Mouse (Mus musculus) MEL (cell line): ENCODE data around the gene Rdh8. TPM values are rescaled to one million over a fixed set of nuclear protein-coding genes. Genes with fewer than 3 reads are reported as not detected.

Source experiments
- DNase-seq: peaks from one replicate; pipeline ENCODE4 v3.0.0; 2011; ENCODE audit warnings: low read depth, low spot score
- H3K27ac ChIP-seq: 2 replicates; pipeline ENCODE4 v1.5.1; 2012; ENCODE audit warnings: low read depth, mild to moderate bottlenecking, control low read depth, low read length, moderate library complexity; ENCODE audit not compliant: control insufficient read depth
- H3K27me3 ChIP-seq, 2 experiments: fragments of 150-350 bp in 1 of 2; sonication (generic) in 1 of 2; 2 replicates each; pipeline ENCODE4 v1.6.1; 2012; ENCODE audit warnings: low read length in 2 of 2, mild to moderate bottlenecking in 2 of 2, improper control_type of control experiment in 1 of 2, moderate library complexity in 1 of 2; ENCODE audit not compliant: insufficient read depth in 2 of 2, control insufficient read depth in 1 of 2
- H3K36me3 ChIP-seq, 2 experiments: 2 replicates each; pipeline ENCODE4 v1.6.1; 2012 to 2014; ENCODE audit warnings: low read length in 2 of 2, improper control_type of control experiment in 1 of 2, inconsistent platforms in 1 of 2, mild to moderate bottlenecking in 1 of 2; ENCODE audit not compliant: insufficient read depth in 2 of 2, control insufficient read depth in 1 of 2
- H3K4me1 ChIP-seq, 2 experiments: fragments of 150-350 bp in 1 of 2; sonication (generic) in 1 of 2; 2 replicates each; pipeline ENCODE4 v1.6.1; 2012; ENCODE audit warnings: low read length in 2 of 2, improper control_type of control experiment in 1 of 2, mild to moderate bottlenecking in 1 of 2; ENCODE audit not compliant: insufficient read depth in 2 of 2, control insufficient read depth in 1 of 2
- H3K4me3 ChIP-seq, 2 experiments: fragments of 150-350 bp in 1 of 2; sonication (generic) in 1 of 2; 2 replicates each; pipeline ENCODE4 v1.5.1; 2012; ENCODE audit warnings: low read depth in 2 of 2, low read length in 2 of 2, mild to moderate bottlenecking in 2 of 2, moderate library complexity in 2 of 2, control low read depth in 1 of 2, improper control_type of control experiment in 1 of 2; ENCODE audit not compliant: control insufficient read depth in 1 of 2, insufficient read depth in 1 of 2
- H3K79me2 ChIP-seq: 2 replicates; pipeline ENCODE4 v1.6.1; 2012; ENCODE audit warnings: mild to moderate bottlenecking, low read length, moderate library complexity; ENCODE audit not compliant: control insufficient read depth, poor library complexity, insufficient read depth
- H3K9ac ChIP-seq: 2 replicates; pipeline ENCODE4 v1.6.1; 2012; ENCODE audit warnings: low read depth, mild to moderate bottlenecking, control low read depth, low read length, moderate library complexity; ENCODE audit not compliant: control insufficient read depth, poor library complexity, severe bottlenecking
- H3K9me3 ChIP-seq: fragments of 150-350 bp; sonication (generic); replicated peaks from 2 replicates; pipeline ENCODE4 v1.6.1; 2012; ENCODE audit warnings: mild to moderate bottlenecking, low read length, improper control_type of control experiment, moderate library complexity; ENCODE audit not compliant: insufficient read depth
- BHLHE40 ChIP-seq: IDR thresholded peaks from 2 replicates; pipeline ENCODE4 v1.6.1; 2012; ENCODE audit warnings: low read depth, mild to moderate bottlenecking, inconsistent platforms, low read length, improper control_type of control experiment, borderline replicate concordance
- CHD2 ChIP-seq: IDR thresholded peaks from 2 replicates; pipeline ENCODE4 v1.6.1; 2011; ENCODE audit warnings: low read length, improper control_type of control experiment
- CTCF ChIP-seq, 3 experiments: IDR thresholded peaks in 2 of 3; conservative IDR thresholded peaks in 1 of 3; 2 replicates each; pipeline ENCODE4 v1.5.1; 2011 to 2012; ENCODE audit warnings: low read length in 3 of 3, low read depth in 2 of 3, mild to moderate bottlenecking in 2 of 3, improper control_type of control experiment in 1 of 3, inconsistent platforms in 1 of 3, mixed read lengths in 1 of 3, moderate library complexity in 1 of 3; ENCODE audit not compliant: control insufficient read depth in 1 of 3, insufficient read depth in 1 of 3, poor library complexity in 1 of 3, severe bottlenecking in 1 of 3
- ELF1 ChIP-seq: IDR thresholded peaks from 2 replicates; pipeline ENCODE4 v1.6.1; 2014; ENCODE audit warnings: low read depth, mild to moderate bottlenecking, inconsistent platforms, low read length, improper control_type of control experiment, moderate library complexity
- ETS1 ChIP-seq: IDR thresholded peaks from 2 replicates; pipeline ENCODE4 v1.6.1; 2012; ENCODE audit warnings: low read depth, mild to moderate bottlenecking, inconsistent platforms, low read length, improper control_type of control experiment, moderate library complexity
- GABPA ChIP-seq: IDR thresholded peaks from 2 replicates; pipeline ENCODE4 v1.6.1; 2012; ENCODE audit warnings: low read depth, mild to moderate bottlenecking, inconsistent platforms, low read length, improper control_type of control experiment, moderate library complexity
- GATA1 ChIP-seq: IDR thresholded peaks from 2 replicates; pipeline ENCODE4 v1.6.1; 2011; ENCODE audit warnings: low read depth, low read length, improper control_type of control experiment
- JUND ChIP-seq: IDR thresholded peaks from 2 replicates; pipeline ENCODE4 v1.6.1; 2011; ENCODE audit warnings: low read depth, mild to moderate bottlenecking, improper control_type of control experiment, low read length
- KAT2A ChIP-seq: conservative IDR thresholded peaks from 2 replicates; pipeline ENCODE4 v1.6.1; 2012; ENCODE audit warnings: low read depth, low read length, improper control_type of control experiment, inconsistent platforms
- MAFK ChIP-seq: IDR thresholded peaks from 2 replicates; pipeline ENCODE4 v1.6.1; 2011; ENCODE audit warnings: low read depth, mild to moderate bottlenecking, low read length, improper control_type of control experiment, borderline replicate concordance
- MAX ChIP-seq: IDR thresholded peaks from 2 replicates; pipeline ENCODE4 v1.6.1; 2011; ENCODE audit warnings: low read length, improper control_type of control experiment
- MAZ ChIP-seq: IDR thresholded peaks from 2 replicates; pipeline ENCODE4 v1.6.1; 2012; ENCODE audit warnings: low read depth, mild to moderate bottlenecking, inconsistent platforms, low read length, improper control_type of control experiment
- MXI1 ChIP-seq: IDR thresholded peaks from 2 replicates; pipeline ENCODE4 v1.6.1; 2011; ENCODE audit warnings: mild to moderate bottlenecking, low read depth, low read length, improper control_type of control experiment
- MYB ChIP-seq: IDR thresholded peaks from 2 replicates; pipeline ENCODE4 v1.6.1; 2011; ENCODE audit warnings: mild to moderate bottlenecking, low read depth, low read length, improper control_type of control experiment
- MYC ChIP-seq: IDR thresholded peaks from 2 replicates; pipeline ENCODE4 v1.6.1; 2011; ENCODE audit warnings: low read depth, mild to moderate bottlenecking, low read length, improper control_type of control experiment, moderate library complexity
- NELFE ChIP-seq: IDR thresholded peaks from 2 replicates; pipeline ENCODE4 v1.6.1; 2011; ENCODE audit warnings: low read depth, low read length, improper control_type of control experiment
- NRF1 ChIP-seq: IDR thresholded peaks from 2 replicates; pipeline ENCODE4 v1.6.1; 2014; ENCODE audit warnings: low read depth, mild to moderate bottlenecking, inconsistent platforms, low read length, improper control_type of control experiment, moderate library complexity; ENCODE audit not compliant: poor library complexity, insufficient read depth, severe bottlenecking
- POLR2A ChIP-seq, 2 experiments: IDR thresholded peaks; 2 replicates each; pipeline ENCODE4 v1.6.1; 2011 to 2012; ENCODE audit warnings: low read length in 2 of 2, mild to moderate bottlenecking in 2 of 2, control low read depth in 1 of 2, improper control_type of control experiment in 1 of 2, low read depth in 1 of 2, moderate library complexity in 1 of 2; ENCODE audit not compliant: control insufficient read depth in 1 of 2, insufficient read depth in 1 of 2, poor library complexity in 1 of 2
- POLR2AphosphoS2 ChIP-seq: IDR thresholded peaks from 2 replicates; pipeline ENCODE4 v1.6.1; 2011; ENCODE audit warnings: low read length, improper control_type of control experiment
- POLR2AphosphoS5 ChIP-seq: IDR thresholded peaks from 2 replicates; pipeline ENCODE4 v1.6.1; 2012; ENCODE audit warnings: low read depth, borderline replicate concordance, mild to moderate bottlenecking, inconsistent platforms, low read length, moderate library complexity, mixed read lengths
- RAD21 ChIP-seq: IDR thresholded peaks from 2 replicates; pipeline ENCODE4 v1.6.1; 2011; ENCODE audit warnings: mild to moderate bottlenecking, low read depth, low read length, improper control_type of control experiment
- RCOR1 ChIP-seq: IDR thresholded peaks from 2 replicates; pipeline ENCODE4 v1.6.1; 2012; ENCODE audit warnings: low read depth, mild to moderate bottlenecking, inconsistent platforms, low read length, improper control_type of control experiment
- SIN3A ChIP-seq: IDR thresholded peaks from 2 replicates; pipeline ENCODE4 v1.6.1; 2012; ENCODE audit warnings: low read length, improper control_type of control experiment, inconsistent platforms
- SMC3 ChIP-seq: IDR thresholded peaks from 2 replicates; pipeline ENCODE4 v1.6.1; 2011; ENCODE audit warnings: low read depth, low read length, improper control_type of control experiment
- TAL1 ChIP-seq: IDR thresholded peaks from 2 replicates; pipeline ENCODE4 v1.6.1; 2012; ENCODE audit warnings: mild to moderate bottlenecking, inconsistent platforms, low read length, moderate library complexity, mixed read lengths
- TBP ChIP-seq: IDR thresholded peaks from 2 replicates; pipeline ENCODE4 v1.8.0; 2011; ENCODE audit warnings: low read depth, low read length, improper control_type of control experiment
- TCF12 ChIP-seq: IDR thresholded peaks from 2 replicates; pipeline ENCODE4 v1.6.1; 2014; ENCODE audit warnings: low read depth, mild to moderate bottlenecking, inconsistent platforms, low read length, improper control_type of control experiment, moderate library complexity
- USF1 ChIP-seq: IDR thresholded peaks from 2 replicates; pipeline ENCODE4 v1.6.1; 2014; ENCODE audit warnings: low read depth, mild to moderate bottlenecking, inconsistent platforms, low read length, improper control_type of control experiment, moderate library complexity
- ZC3H11A ChIP-seq: IDR thresholded peaks from 2 replicates; pipeline ENCODE4 v1.6.1; 2012; ENCODE audit warnings: low read depth, mild to moderate bottlenecking, inconsistent platforms, low read length, improper control_type of control experiment
- ZKSCAN1 ChIP-seq: IDR thresholded peaks from 2 replicates; pipeline ENCODE4 v1.6.1; 2012; ENCODE audit warnings: low read depth, mild to moderate bottlenecking, inconsistent platforms, low read length, improper control_type of control experiment, moderate library complexity
- ZMIZ1 ChIP-seq: IDR thresholded peaks from 2 replicates; pipeline ENCODE4 v1.6.1; 2012; ENCODE audit warnings: low read depth, mild to moderate bottlenecking, inconsistent platforms, low read length, improper control_type of control experiment, moderate library complexity
- ZNF384 ChIP-seq: IDR thresholded peaks from 2 replicates; pipeline ENCODE4 v1.6.1; 2012; ENCODE audit warnings: low read depth, mild to moderate bottlenecking, inconsistent platforms, low read length, improper control_type of control experiment
- polyA plus RNA-seq, 2 experiments: library from polyadenylated mRNA; stranded (reverse) in 1 of 2; unstranded in 1 of 2; fragments of >175 nt in 1 of 2; fragments of >200 nt in 1 of 2; gene quantifications; 2 replicates each; pipeline versions ENCODE4 v1.2.1 to v1.2.4; 2012; ENCODE audit warnings: low replicate concordance in 2 of 2, low read depth in 1 of 2; ENCODE audit not compliant: insufficient read length in 2 of 2, insufficient read depth in 1 of 2, missing spikeins in 1 of 2
- total RNA-seq: library from RNA; depleted of rRNA; stranded (reverse); fragments of 300-350 nt; gene quantifications from 2 replicates; pipeline ENCODE4 v1.2.3, GENCODE M21; 2012

Rdh8 gene
- total and polyA plus RNA-seq, 3 experiments = not detected

- Histone ChIP-seq H3K79me2 (no peaks in the 10 kb centered on the region), H3K27ac (no peak overlapping the region), H3K27me3 (peaks cover 12 to 17% of the 10 kb centered on the region in 2 experiments), H3K9me3 (no peaks in the 10 kb centered on the region), H3K4me1 (peaks cover 0 to 9% of the 10 kb centered on the region in 2 experiments; a peak in 2 of 4 replicates), H3K9ac (no peak overlapping the region), H3K36me3 (0 out of 4 replicates have a peak, but pooled peaks cover 0 to 3% of the 10 kb centered on the region in 2 experiments), H3K4me3 (no peak overlapping the region)
- no peak for TF ChIP-seq MXI1
- no peak for TF ChIP-seq ZC3H11A
- TF ChIP-seq POLR2A (IDR thresholded peaks at IDR 0.05; ENCODE audit: control insufficient read depth in 1 of 2, insufficient read depth in 1 of 2, low read depth in 1 of 2, low read length in 2 of 2, poor library complexity in 1 of 2) = no peak
- no peak for TF ChIP-seq JUND
- TF ChIP-seq MAFK = no peak
- TF ChIP-seq POLR2AphosphoS5 = no peak
- TF ChIP-seq POLR2AphosphoS2 = no peak
- TF ChIP-seq BHLHE40 = no peak
- TF ChIP-seq ZNF384 = no peak
- TF ChIP-seq NRF1 = no peak
- TF ChIP-seq SMC3 = no peak
- no peak for TF ChIP-seq MAX
- TF ChIP-seq CTCF (IDR thresholded peaks at IDR 0.05 in 2 of 3, conservative IDR thresholded peaks at IDR 0.05 in 1 of 3; ENCODE audit: control insufficient read depth in 1 of 3, insufficient read depth in 1 of 3, low read depth in 2 of 3, low read length in 3 of 3, poor library complexity in 1 of 3, severe bottlenecking in 1 of 3) = no peak
- no peak for TF ChIP-seq MAZ
- TF ChIP-seq ELF1 = no peak
- no peak for TF ChIP-seq CHD2
- TF ChIP-seq TCF12 = no peak
- TF ChIP-seq SIN3A = no peak
- no peak for DNase-seq
Observed at GRCm38 (mm10) chr9:20838931-20839330, 20.6 kb downstream of the Rdh8 start.

GRCm38 (mm10) chr9:20842211-20842610 lies 23.9 kb downstream of the Rdh8 start:
- no peaks in the 10 kb centered on the region for H3K9me3 ChIP-seq
- H3K27ac ChIP-seq = no peak overlapping the region
- no peak overlapping the region for H3K4me3 ChIP-seq
- 0 out of 4 replicates have a peak, but pooled peaks cover 0 to 3% of the 10 kb centered on the region in 2 experiments for H3K36me3 ChIP-seq
- H3K79me2 ChIP-seq = no peaks in the 10 kb centered on the region
- H3K9ac ChIP-seq = no peak overlapping the region
- DNase-seq = peak; percentile 76
- H3K27me3 ChIP-seq = peaks cover 7 to 12% of the 10 kb centered on the region in 2 experiments; a peak in 3 of 4 replicates
- peaks cover 0 to 9% of the 10 kb centered on the region in 2 experiments; a peak in 2 of 4 replicates for H3K4me1 ChIP-seq
- TF ChIP-seq MYC (peak; percentile 71; the same call in 1 of the 2 replicates), GATA1 (peak; percentile 33; the same call in 1 of the 2 replicates), ZC3H11A (no peak), POLR2AphosphoS5 (no peak), RAD21 (no peak), TBP (no peak), KAT2A (no peak), TCF12 (0 out of 2 replicates have a peak, but pooled peaks have one; percentile 6), GABPA (no peak), ZKSCAN1 (no peak), MYB (no peak), JUND (no peak), MXI1 (no peak), NELFE (no peak), SIN3A (no peak), BHLHE40 (no peak), TAL1 (no peak), NRF1 (no peak), USF1 (peak; percentile 49; the same call in 1 of the 2 replicates), CHD2 (no peak), ZNF384 (no peak), ZMIZ1 (no peak), RCOR1 (0 out of 2 replicates have a peak, but pooled peaks have one; percentile 40), ETS1 (no peak)
